Mouse (Mus musculus) retina, postnatal 1 day (tissue): ENCODE measurements around the gene Mbd6.
"Not testable (repeated sequence)": the region's sequence is repeated elsewhere in the genome, so short reads cannot be mapped to it uniquely, and the experiment has no call there.

Experiments
- DNase-seq: peaks from one replicate; pipeline ENCODE4 v3.0.0-alpha.2; 2012

The Mbd6 gene

DNA sequence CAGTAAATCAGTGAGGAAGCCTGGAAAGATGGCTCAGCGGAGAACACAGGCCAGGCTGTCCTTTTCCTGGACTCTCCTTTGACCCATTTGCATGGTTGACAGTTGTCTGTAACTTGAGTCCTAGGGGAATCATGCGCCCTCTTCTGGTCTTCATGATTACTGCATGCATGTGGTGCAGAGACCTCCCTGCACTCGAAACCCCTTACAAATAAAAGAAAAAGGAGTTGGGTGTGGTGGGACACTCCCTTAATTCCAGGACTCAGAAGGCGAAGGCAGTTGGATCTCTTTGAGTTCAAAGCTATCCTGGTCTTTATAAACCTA, 23.5 kb upstream of the Mbd6 start:
- DNase-seq = peak; percentile 94

DNA sequence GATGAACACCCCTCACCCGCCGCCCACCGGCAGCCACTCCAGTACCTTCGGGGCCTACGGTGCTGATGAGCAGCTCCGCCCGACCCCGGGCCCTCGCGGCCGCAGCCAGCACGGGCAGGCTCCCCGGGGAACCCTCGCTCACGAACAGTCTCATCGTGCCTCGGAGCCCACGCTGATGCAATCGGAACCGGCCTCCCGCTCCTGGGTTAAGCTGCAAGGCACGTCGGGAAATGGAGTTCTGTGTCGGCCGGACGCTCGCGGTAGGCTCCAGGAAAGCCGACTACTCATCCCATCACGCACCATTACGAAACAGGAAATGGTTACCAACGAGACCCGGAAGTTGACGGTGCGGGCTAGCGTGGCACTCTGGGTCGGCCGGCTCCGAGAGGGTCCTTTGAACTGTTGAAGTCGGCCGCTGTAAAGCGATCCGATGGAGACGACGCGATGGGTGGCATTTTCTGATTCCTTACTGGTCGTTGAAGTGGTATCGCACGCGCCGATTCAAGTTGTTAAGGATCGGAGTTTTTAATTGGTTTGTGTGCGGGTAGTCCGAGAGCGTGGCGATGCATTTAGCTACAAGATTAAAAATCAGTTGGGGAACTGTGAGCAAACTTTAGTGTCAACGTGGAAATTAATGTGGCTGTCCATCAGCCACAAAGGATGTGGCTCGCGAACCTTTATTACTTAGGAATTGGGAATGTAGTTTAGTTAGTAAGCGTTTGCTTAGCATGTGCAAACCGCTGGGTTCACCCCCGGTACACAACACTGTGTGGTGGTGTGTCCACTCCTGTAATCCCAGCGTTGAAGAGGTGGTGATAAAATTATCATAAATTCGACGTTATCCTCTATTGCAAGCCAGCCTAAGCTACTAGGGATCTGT, 22.9 kb upstream of the Mbd6 start, which contains the start of gene Mars:
Gene Mars (minus strand): TSS at position 311 of the 880 bp plus-strand sequence.
- peak; percentile 99 for DNase-seq

DNA sequence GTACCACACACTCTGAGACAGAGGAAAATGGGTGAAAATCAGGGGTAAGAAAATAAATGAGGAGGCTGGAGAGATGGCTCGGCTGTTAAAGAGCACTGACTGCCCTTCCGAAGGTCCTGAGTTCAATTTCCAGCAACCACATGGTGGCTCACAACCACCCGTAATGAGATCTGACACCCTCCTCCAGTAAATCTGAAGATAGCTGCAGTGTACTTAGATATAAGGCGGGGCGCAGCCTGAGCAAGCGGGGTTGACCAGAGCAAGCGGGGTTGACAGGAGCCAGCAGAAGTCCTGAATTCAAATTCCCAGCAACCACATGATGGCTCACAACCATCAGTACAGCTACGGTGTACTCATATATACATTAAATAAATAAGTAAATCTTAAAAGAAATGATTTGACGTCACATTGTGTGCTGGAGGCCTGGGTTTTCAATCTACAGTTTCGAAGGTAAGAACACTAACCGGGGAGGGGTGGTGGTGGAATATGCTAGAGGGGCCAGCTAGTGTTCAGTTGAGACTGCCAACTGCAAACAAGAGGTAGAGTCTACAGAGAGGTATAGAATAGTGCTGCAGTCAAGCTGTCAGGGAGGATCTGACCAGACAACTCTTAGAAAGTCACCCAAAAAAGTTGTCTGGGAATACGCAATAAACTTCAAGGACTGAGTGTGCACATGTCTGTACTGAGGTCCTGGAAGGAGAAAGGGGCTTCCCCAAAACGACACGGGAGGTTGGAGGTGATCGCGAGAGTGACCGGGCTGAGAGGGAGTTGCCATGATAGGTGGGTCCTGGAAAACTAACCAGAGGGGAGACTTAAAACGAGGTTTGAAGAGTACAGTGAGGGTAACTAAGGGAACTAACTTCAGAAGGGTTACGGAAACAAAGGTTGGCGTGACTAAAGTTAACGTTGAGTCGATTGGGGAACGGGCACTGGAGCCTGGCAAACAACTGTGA, 22.0 kb upstream of the Mbd6 start:
- peak; percentile 64 for DNase-seq

DNA sequence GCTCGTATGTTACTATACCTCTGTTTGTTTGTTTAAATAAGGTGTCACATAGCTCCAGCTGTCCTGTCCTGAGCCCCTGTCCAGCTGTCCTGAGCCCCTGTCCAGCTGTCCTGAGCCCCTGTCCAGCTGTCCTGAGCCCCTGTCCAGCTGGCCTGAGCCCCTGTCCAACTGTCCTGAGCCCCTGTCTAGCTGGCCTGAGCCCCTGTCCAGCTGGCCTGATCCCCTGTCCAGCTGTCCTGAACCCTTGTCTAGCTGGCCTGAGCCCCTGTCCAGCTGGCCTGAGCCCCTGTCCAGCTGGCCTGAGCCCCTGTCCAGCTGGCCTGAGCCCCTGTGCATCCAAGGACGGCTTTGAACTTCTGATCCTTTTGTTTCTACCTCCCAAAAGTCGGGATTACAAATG, 20.3 kb upstream of the Mbd6 start:
- not testable (repeated sequence) for DNase-seq

DNA sequence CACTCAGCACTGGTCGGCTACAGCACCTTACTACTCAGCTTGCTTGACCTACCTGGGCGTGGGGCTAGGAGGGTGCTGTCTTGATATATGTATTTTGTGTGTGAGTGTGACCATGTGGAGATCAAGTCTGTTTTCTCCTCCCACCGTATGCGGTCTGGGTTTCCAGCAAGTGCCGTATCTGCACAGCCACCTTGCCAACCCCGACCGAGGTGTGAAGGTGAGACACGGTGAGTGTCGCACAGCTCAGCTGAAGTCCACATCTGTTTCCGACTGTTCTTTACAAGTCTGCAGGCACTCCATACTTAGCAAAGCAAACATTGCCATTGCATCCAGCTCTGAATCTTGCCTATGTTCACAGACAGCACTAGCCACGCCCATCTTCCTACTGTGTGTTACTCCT, 14.3 kb upstream of the Mbd6 start:
- no peak for DNase-seq

DNA sequence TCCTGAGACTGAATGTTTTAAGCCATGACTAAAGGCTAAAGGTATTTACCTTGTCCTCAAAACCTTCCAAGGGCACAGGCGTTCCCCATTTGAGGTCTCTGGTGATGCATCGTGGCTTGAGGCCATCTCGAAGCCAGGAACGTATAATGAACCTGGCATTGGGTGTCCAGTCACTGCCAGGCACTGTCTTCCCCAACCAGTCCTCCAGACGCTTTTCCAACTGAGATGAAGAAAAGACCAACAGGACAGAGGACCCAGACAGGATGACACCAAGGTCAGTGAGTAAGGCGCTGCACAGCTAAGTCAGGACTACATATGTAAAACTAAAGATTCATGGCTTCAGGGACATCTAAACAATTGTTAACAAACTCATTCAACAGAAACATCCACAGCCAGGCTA, 11.5 kb upstream of the Mbd6 start:
- no peak for DNase-seq

DNA sequence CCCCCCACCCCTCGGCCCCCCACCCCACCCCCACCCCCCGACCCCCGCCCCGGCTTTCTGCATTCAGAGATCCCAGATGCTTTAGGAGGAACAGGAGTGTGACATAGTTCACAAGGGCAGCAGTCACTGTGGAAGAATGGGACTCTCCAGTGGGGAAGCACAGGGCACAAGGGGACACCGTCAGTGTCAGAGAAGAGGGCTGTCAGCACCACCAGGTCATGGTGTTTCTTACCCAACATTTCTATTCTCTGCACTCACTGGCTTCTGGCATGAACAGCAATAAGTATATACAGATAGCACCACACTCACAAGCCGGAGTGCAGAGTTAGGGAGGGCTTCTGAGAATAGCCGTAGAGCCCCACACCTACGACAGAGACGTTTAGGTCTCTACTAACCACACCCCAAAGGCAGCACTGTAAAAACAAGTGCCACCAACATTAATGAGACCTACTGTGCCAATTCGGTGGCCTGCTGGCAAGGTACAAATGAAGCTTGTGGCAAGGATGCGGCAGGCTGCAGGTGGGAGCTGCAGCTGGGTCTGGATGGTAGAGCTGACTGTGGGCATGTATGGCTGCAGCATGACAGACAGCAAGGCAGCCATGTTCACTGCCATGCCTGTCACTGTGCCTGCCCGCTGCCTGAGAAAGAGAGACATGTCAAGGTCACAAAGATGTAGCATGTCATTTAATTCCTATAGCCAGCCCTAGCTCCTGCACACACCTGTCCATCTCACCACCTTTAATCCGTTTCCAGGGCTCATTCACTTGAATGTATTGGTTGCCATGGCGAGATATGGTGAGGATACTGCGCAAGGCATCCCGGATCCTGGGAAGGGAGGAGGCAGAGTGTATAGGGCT, 8.4 kb upstream of the Mbd6 start:
- DNase-seq = no peak

DNA sequence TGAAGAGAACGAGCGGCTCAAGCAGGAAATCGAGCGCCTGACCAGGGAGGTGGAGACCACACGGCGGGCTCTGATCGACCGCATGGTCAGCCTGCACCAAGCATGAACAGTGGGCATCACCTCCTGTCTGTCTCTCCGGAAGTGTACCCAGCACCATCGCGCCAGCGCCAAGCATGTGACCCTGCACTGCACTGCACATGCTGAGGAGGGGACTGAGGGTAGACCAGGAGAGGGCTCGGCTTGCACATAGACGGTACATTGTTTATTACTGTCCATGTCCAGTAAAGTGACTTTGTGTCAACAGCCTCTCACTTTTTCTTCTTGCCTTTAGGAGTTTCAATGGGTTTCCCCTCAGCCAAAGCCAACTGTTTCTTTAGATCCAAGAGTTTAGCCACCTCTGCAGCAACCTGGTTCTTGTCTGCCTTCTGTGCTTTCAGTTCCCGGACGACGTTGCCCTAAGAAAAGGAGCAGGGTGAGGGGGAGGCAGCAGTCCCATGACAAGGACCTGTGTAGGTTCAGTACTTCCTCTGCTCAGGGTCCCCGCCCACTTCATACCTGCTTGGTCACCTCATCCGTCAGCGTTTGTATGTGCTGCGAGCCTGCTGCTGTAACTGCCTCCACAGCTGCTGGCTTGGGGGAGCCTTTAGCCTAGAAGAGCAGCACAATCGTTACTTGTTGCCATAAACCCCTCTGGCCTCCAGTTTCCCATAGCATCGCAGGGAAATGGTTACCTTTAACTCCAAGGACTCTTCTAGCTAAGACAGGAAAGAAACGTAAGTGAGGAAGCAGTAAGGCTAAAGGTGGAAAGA, 7.4 kb upstream of the Mbd6 start:
- DNase-seq = no peak

DNA sequence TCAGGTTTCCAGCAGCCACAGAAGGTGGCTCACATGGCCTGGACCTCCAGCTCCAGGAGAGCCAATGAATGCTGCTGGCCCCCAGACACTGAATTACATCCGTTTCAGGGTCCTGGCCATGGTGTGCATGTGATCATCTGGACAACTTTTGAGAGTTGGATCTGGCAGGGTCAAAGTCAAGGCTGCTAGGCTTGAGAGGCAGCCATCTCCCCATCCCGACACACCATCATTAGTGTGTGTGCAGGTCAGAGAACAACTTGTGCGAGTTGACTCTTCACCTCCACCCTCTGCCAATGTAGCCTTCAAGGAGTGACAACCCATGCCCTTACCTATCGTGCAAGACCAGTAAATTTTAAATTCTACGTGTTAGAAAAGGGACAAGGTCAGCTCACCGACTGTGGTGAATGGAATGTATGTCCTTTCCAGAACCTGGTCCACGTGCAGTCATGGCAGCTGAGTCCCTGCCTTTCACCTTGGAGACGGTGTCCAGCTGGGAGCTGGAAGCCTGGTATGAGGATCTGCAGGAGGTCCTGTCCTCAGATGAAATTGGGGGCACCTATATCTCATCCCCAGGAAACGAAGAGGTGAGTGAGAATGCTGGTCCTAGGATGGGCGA, 6.2 kb upstream of the Mbd6 start:
- DNase-seq = no peak

DNA sequence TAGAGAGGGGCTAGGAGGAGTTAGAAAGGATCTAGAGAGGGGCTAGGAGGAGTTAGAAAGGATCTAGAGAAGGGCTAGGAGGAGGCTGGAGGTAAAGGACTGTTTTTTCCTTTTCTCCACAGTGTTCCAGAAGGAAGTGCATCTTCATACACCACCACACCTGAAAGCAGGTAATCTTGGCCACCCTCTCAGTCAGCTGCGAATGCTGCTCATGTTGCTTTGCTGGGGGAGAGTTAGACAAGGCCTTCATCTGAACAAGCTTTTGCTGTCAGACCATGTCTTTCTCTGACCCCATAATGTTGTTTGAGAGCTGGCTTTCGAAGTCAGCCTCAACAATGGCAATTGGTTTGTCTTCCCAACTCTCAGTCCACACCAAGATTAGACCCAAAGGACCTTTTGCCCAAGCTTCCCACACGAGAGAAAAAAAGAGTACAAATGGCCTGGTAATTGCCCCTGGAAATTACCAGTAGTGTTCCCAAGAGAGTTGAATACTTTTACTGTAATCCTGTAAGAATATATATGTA, 4.8 kb upstream of the Mbd6 start:
- DNase-seq = no peak

DNA sequence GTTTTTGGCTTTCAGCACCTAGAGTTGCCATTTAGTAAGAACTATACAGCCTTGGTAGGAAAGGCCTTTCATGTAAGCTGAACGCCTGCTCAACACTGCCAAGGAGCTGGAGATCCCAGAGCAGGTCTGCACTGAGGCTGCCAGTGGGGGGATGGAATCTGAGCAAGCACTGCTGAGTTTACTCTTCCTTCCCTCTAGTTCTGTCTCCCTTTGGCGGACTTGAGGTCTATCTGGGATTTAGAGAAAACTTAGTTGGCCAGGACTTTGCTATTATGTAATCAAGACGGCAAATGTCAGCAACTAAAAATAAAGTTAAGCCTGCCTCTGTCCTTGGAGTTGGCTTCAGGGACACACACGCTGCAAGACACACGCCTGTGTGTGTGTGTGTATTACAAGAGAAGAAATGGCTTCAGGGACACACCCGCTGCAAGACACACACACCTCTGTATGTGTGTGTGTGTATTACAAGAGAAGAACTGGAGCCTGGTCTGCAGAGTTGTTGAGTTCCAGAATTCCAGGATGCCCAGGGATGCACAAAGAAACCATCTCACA, 4.2 kb upstream of the Mbd6 start:
- DNase-seq = no peak

DNA sequence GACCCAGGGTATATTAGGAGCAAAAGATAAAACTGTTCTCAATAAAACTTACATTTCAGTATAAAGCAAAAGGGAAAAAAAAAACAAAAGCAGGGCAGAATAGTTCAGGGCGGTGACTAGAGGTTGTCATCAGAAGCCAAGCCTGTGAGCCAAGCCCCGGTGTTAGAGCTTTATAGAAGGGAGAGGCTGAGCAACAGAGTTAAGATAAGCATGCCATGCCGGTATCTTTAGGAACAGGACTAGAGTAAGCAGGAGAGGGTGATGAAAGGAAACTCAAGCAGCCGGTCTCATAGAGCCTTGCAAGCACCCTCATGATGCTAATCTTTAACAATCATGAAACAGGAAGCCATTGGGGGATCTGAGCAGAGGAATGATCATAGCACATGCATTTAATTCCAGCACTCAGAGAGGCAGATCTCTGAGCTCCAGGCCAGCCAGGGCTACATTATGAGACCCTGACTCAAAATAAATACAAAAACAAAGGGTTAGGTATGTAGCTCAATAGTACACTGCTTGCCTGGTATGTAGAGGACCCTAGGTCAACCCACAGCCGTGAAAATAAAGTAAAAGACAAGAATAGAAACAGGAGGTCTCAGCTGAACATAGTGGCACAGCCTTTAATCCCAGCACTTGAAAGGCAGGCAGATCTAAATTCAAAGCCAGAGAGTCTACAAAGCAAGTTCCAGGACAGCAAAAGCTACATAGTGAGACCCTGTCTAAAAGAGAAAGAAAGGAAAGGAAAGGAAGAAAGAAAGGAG, 3.2 kb upstream of the Mbd6 start:
- no peak for DNase-seq

DNA sequence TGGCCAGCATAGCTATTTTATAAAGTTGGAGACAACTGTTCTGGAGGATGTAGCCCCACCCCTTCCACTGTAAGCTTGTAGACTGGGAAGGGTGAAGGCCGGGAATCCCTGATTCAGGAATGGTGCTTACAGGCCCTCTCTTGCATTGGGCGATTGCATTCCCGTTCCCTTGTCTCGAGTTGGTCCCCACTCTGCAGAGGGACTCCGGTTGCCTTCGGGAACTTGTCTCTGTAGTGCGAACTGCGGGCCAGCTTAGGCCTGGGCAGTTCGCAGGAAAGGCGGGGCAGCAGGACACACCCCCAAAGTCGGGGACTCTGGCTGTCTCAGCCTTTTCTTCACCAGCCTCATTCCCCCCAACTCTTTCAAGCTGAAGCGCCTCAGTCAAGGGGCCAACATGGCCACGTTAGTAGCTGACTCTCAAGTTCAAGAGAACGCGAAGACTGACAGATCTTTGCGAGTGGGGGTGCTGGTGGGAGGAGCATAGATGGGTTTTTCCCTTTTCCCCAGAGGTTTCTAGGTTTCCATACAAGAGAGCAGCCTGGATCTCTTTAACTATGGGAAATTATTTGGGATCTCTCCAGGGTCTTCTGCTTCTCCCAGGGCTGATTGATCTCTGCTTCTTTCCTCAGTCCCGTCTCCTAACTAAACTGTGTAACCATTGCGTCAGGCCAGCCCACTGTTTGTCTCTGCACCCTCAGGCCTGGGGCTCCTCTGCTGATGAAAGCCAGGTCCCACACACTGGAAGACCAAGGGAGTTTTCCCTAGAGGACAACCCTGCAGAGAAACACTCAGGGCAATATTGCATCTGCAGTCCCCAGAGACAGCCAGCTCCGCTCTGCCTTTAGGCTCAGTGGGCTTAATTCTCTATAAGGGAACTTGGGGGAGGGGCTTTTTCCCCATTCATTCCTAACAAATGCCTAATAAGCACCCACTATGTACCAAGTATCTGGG, 2.4 kb upstream of the Mbd6 start:
- no peak for DNase-seq

DNA sequence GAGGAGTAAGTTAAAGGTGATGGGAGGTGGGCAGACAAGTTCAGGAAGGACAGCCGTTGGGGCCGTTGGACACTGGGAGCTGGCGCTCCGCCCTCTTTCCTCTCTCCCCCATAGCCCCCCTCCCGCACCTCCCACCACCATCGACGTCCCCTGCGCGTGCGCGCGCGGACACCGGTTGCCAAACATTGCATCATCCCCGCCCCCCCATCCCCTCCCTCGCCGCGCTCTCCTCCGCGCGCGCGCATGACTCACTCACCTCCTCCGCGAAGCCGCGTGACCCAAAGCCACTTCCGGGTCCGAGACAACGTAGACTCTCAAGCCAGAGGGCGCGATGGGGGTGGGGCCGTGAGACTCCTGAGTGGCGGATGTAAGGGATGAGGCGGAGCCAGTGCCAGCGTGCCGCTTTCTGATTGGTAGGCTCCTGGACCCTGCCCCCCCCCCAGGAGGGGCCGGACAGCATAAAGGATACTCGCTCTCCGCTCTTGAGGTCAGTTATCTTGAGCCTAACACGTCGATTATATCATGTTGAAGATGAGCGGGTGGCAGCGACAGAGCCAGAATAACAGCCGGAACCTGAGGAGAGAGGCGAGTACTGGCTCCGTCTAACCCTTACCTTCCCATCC, 1.6 kb upstream of the Mbd6 start:
- DNase-seq = peak; percentile 100

DNA sequence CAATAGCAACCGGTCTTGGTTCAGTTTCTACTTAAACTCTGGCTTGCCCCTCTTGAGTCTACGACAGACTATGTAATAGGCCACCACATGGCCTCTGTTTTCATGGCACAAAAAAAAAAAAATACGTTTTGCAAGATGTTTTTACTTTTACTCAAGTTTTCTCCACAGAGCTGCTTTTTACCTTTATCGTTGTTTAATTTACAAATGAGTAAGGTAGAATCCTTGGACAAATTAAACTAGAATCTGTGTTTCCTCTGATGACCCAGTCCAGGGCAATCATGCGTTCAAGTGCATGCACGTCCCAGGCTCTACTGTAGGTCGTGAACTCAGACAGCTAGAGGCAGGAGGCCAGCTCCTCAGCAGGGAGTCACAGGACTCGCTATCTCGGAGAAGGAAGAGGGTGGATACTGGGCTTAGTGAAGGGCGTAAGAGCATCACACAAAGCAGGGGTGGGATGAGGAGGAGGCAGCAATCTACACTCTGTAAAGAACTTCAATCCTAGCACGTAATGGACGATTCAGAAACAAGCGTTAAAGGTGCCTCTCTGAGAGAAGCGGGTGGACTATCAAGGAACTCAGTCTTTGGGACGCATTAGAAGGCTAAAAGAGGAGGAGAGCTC, 864 bp upstream of the Mbd6 start:
- peak; percentile 77 for DNase-seq

DNA sequence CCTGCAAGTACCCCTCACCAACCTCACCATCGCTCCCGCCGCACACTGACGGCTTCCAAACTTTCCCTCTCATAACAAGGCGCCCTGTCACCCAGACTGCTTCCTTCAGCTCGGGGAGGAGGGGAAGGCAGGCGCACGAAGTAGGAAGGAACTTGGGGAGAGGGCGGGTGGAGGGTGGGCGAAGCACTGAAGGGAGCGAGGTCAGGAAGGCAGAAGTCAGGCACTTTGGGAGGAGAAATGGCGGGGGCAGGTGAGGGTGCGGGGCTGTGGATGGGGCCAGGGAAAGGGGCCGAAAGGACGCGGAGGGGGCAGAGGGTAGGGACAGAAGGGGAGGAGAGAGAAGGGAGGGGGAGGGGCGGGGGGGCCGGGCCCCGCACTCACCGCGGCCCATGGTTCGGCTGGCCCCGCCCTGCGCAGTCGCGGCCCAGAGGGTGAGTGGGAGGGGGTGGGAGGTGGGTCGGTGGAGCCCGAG, 454 bp downstream of the Mbd6 start:
- no peak for DNase-seq

DNA sequence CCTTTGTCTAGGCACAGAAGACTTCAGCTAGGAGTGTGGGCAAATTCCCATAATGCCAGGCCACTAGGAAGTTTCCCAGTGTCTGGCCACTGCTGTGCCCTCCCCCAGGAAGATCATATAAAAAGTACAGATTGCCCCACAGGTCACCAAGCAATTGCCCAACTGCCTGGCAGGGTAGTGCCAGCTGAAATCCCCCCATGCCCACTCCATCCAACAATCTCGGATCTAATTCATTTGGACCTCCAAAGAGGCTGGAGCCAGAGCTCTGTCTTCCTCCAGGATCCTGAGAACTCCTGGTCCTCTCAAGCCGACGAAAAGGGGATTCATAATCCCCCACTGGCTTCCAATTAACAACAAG, 903 bp downstream of the Mbd6 start:
- DNase-seq = peak; percentile 15
